Mouse (Mus musculus) neural tube, embryonic 11.5 days (tissue): ENCODE measurements at regions not wholly inside any gene's neighbourhood (a gene's known extent, or its start where the extent isn't known, plus 50 kb on each side); places are given as distances from the start of the nearest gene placed in this dataset.

ENCODE experiments used
- ATAC-seq: fragments of 200-750 bp; cut with Nextera tagmentation; 2 replicates; pipeline ENCODE4 v1.8.0; 2017; ENCODE audit warnings: moderate number of reproducible peaks, mild to moderate bottlenecking, moderate TSS enrichment, moderate library complexity; ENCODE audit not compliant: insufficient read depth, low FRiP score, low TSS enrichment
- DNase-seq: peaks from one replicate; pipeline ENCODE4 v3.0.0-alpha.2; 2015; ENCODE audit warnings: low spot score
- H3K27ac ChIP-seq: fragments of 300-500 bp; sonication (generic); 2 replicates; pipeline ENCODE4 v1.5.1; 2014; ENCODE audit warnings: low read depth, mild to moderate bottlenecking, low read length
- H3K27me3 ChIP-seq: fragments of 300-500 bp; sonication (generic); 2 replicates; pipeline ENCODE4 v1.6.1; 2014; ENCODE audit warnings: mild to moderate bottlenecking, low read length, mixed read lengths; ENCODE audit not compliant: control insufficient read depth, insufficient read depth
- H3K36me3 ChIP-seq: fragments of 300-500 bp; sonication (generic); 2 replicates; pipeline ENCODE4 v1.6.1; 2014; ENCODE audit warnings: mild to moderate bottlenecking, low read length, moderate library complexity, mixed read lengths; ENCODE audit not compliant: control insufficient read depth, insufficient read depth
- H3K4me1 ChIP-seq: fragments of 300-500 bp; sonication (generic); 2 replicates; pipeline ENCODE4 v1.6.1; 2014; ENCODE audit warnings: low read length, mixed read lengths; ENCODE audit not compliant: control insufficient read depth, insufficient read depth
- H3K4me2 ChIP-seq: fragments of 300-500 bp; sonication (generic); 2 replicates; pipeline ENCODE4 v1.6.1; 2014; ENCODE audit warnings: low read depth, mild to moderate bottlenecking, moderate library complexity
- H3K4me3 ChIP-seq: fragments of 300-500 bp; sonication (generic); 2 replicates; pipeline ENCODE4 v1.5.1; 2014; ENCODE audit warnings: low read depth, low read length
- H3K9ac ChIP-seq: fragments of 300-500 bp; sonication (generic); 2 replicates; pipeline ENCODE4 v1.6.1; 2014; ENCODE audit warnings: mild to moderate bottlenecking, low read length
- H3K9me3 ChIP-seq: fragments of 300-500 bp; sonication (generic); 2 replicates; pipeline ENCODE4 v1.6.1; 2016; ENCODE audit warnings: low read length; ENCODE audit not compliant: control insufficient read depth
- WGBS: fragments of 180-500 bp; shearing (Covaris S2); extraction: QIAGEN DNeasy Blood & Tissue Kit; methylation state at CpG from one replicate; pipeline ENCODE4 v1.1.7; 2014; 5-methylcytosine and 5-hydroxymethylcytosine counted together

DNA sequence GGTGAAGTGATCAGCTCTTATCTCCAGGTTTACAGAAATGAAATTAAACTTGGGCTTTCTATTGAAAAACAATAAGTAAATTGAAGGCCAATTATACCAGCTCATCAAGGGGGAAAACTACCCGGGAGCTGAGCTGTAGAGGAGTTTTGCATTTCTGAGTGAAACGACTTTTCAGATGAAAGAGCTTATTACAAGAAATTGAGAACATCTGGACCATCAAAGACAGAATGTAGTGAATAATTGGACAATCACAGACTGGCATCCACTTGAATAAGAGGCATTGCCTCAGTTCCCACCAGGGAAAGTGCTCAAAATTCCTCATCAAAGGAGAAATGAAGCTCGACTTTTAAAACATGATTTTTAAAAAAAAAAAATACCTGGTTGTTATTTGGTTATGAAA is 675.7 kb upstream of the Auts2 start:
- Histone ChIP-seq H3K27me3 (no peaks in the 10 kb centered on the region), H3K4me1 (no peaks in the 10 kb centered on the region), H3K4me2 (no peak overlapping the region), H3K36me3 (no peaks in the 10 kb centered on the region), H3K9me3 (no peaks in the 10 kb centered on the region), H3K4me3 (no peak overlapping the region), H3K9ac (no peak overlapping the region), H3K27ac (no peak overlapping the region)
- WGBS: 74% methylated on average over 3 of the region's 3 CpGs
- DNase-seq: no peak
- ATAC-seq: no peak

DNA sequence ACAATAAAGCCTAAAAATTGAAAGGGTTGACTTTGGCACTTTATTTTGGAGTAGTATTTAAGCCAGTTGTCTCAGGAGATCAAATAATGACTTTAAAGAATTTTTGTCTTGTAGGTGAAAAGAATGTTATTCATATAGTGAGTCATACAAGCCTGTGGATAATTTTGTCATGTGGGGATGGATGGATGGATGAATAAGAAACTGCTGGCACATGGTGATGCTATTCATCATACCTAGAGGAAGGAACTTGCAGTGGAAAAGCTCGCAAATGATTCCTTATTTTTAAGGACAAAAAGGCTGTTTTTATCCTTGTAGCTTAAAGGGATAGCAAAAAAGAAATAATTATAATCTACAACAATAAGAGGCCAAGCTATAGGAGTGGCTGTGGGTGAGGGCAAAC is 655.4 kb upstream of the Auts2 start:
- no peak for DNase-seq
- Histone ChIP-seq H3K27ac (no peak overlapping the region), H3K9me3 (no peaks in the 10 kb centered on the region), H3K36me3 (no peaks in the 10 kb centered on the region), H3K27me3 (no peaks in the 10 kb centered on the region), H3K4me1 (no peaks in the 10 kb centered on the region), H3K4me2 (no peak overlapping the region), H3K9ac (no peak overlapping the region), H3K4me3 (no peak overlapping the region)
- 73% methylated on average over 1 of the region's 1 CpGs for WGBS
- ATAC-seq: no peak

DNA sequence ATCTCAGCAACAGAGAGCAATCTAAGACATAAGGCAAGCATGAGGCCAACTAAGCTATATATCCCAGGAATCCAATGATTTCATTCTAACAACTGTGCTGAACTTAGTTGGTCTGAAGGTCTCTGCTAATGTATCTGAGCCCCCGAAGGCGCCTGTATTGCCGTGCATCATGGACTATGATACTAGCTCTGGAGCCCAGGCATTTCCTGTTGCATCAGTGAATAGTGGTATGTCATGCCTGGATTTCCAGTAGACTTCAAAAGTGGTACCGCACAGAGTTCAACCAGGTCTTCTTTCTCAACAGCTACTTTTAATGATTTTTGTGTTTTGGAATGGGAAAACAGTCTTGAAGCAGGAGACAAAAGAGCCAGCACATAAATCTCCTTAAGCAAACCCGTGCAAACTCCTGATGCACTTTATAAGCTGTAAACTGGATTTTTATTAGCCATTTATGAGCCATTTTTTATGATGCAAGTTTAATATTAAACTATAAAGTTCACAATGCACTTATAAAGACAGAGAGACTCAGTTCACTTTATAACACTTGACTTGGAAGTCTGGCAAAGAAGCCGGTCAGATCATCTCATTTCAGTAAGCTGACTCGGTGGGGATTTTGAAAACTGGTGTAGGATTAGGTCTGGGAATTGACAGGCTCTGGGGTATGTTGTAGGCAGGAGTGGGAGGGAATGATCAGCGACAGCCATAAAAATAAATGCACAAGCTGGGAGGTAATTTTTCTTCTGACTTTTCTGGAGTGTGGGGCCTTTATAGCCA is 646.8 kb upstream of the Auts2 start:
- Histone ChIP-seq H3K9ac (no peak overlapping the region), H3K36me3 (no peaks in the 10 kb centered on the region), H3K4me2 (no peak overlapping the region), H3K4me3 (no peak overlapping the region), H3K9me3 (no peaks in the 10 kb centered on the region), H3K27ac (no peak overlapping the region), H3K27me3 (no peaks in the 10 kb centered on the region), H3K4me1 (no peaks in the 10 kb centered on the region)
- WGBS: 84% methylated on average over 8 of the region's 8 CpGs
- no peak for ATAC-seq
- no peak for DNase-seq

DNA sequence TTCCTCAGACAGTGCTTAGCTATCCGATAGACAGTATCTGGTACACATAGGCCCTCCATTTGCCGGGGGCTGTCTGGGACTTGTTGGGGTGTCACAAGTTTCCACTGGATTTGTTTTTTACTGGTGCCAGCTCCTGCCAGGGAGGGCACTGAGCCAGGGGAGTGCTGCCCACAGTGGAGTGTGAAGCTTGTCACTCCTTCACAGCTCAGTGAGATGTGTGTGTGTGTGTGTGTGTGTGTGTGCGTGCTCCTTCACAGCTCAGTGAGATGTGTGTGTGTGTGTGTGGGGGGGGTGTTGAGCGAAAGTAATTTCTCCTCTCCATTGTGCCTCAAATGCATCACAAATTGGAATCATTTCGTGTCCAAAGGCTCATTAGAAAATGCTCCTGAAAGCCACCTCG is 632.5 kb upstream of the Auts2 start:
- H3K4me2 ChIP-seq: no peak overlapping the region
- peaks cover 3% of the 10 kb centered on the region; the same call in 1 of the 2 replicates for H3K4me1 ChIP-seq
- 92% methylated on average over 6 of the region's 6 CpGs for WGBS
- no peak for ATAC-seq
- H3K27me3 ChIP-seq: no peaks in the 10 kb centered on the region
- no peak overlapping the region for H3K9ac ChIP-seq
- no peak for DNase-seq
- H3K4me3 ChIP-seq: no peak overlapping the region
- H3K9me3 ChIP-seq: no peaks in the 10 kb centered on the region
- H3K27ac ChIP-seq: no peak overlapping the region
- no peaks in the 10 kb centered on the region for H3K36me3 ChIP-seq

DNA sequence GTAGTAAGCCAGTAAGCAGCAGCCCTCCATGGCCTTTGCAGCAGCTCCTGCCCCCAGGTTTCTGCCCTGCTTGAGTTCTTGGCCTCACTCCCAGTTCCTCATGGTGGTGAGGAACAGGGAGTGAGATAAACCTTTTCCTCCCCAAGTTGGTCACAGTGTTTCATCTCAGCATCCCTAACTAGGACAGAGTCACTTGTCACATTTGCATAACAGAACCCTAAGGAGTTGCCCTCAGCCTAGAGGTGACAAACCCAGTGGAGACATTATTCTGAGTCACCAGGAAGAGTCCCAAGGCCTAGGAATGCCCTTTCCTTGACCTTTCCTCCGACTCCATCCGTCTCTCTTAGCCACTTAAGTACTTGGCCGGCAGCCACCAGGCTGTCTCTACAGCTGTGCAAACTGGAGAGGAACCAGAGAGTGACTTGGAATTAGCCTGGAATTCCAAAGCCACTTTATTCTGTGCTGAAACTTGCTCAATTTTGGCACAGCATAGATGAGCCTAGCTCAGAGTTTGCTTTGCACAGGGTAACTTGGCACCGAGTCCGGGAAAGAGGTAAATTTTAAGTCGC is 630.1 kb upstream of the Auts2 start:
- no peak overlapping the region for H3K4me2 ChIP-seq
- H3K27ac ChIP-seq: no peak overlapping the region
- H3K9ac ChIP-seq: no peak overlapping the region
- 49% methylated on average over 6 of the region's 6 CpGs for WGBS
- H3K9me3 ChIP-seq: no peaks in the 10 kb centered on the region
- DNase-seq (peak; percentile 36), ATAC-seq (no peak)
- H3K4me1 ChIP-seq: peaks cover 3% of the 10 kb centered on the region; the same call in 1 of the 2 replicates
- H3K27me3 ChIP-seq: no peaks in the 10 kb centered on the region
- H3K36me3 ChIP-seq: no peaks in the 10 kb centered on the region
- no peak overlapping the region for H3K4me3 ChIP-seq

DNA sequence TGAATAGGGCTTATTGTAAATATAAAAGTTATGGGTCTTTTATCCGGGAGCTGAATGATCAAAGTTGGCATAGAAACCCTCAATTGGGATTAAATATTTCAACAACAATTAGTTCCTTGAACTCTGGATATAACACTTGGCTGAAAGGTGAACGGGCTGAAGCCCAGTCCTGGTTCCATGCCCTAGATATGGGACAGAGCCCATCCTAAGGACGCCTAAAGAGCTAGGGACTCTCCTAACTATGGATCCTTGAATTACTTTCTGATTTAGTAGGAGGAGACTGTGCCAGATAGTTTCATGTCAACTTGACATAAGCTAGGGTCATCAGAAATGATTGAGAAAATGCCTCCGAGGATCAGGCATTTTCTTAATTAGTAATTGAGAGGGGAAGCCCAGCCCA is 629.5 kb upstream of the Auts2 start:
- Histone ChIP-seq H3K27me3 (no peaks in the 10 kb centered on the region), H3K9me3 (no peaks in the 10 kb centered on the region), H3K4me3 (no peak overlapping the region), H3K4me1 (peaks cover 6% of the 10 kb centered on the region; the same call in 1 of the 2 replicates), H3K27ac (no peak overlapping the region), H3K9ac (no peak overlapping the region), H3K36me3 (no peaks in the 10 kb centered on the region), H3K4me2 (no peak overlapping the region)
- 86% methylated on average over 4 of the region's 4 CpGs for WGBS
- no peak for DNase-seq
- ATAC-seq: no peak

DNA sequence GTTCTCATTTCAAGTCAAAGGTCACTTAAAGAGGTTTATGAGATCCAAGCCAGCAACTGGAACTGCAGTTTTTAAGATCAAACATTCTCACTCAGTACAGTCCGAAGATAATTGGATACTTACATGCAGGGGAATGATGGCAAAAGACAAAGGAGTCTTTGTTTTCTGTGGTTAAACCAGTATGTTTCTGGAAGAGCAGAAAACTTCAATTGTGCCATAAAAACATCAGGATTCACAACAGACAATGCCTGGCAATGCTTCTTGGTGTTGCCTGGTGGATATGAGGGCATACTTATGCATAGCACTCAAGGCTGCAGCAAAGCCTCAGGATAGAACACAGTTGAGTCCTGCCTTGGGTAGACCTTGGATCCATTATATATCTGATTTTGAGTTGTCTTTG is 628.1 kb upstream of the Auts2 start:
- Histone ChIP-seq H3K9me3 (no peaks in the 10 kb centered on the region), H3K4me2 (no peak overlapping the region), H3K4me1 (peaks cover 6% of the 10 kb centered on the region; the same call in 1 of the 2 replicates), H3K36me3 (no peaks in the 10 kb centered on the region), H3K27me3 (no peaks in the 10 kb centered on the region), H3K27ac (no peak overlapping the region), H3K4me3 (no peak overlapping the region), H3K9ac (no peak overlapping the region)
- WGBS: 41% methylated on average over 1 of the region's 1 CpGs
- ATAC-seq (no peak), DNase-seq (no peak)

DNA sequence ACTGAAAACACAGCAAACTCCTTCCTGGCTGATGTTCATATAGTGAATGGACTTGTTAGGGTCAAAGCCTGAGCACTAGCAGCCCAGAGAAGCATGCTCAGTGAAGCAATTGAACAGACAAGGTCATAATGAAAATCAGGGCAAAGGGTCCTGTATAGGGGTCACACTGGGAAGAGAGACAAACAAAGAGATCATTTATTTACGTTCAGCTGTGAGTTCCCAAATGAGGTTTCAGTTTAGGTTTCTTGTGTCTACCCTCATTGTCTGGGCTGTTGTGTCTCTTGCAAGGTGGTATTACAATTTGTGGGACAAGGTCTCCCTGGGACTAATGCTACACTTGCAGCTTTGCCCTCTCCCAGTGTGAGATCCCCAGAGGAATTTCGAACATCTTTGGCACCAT is 624.4 kb upstream of the Auts2 start:
- peaks cover 6% of the 10 kb centered on the region; the same call in 1 of the 2 replicates for H3K4me1 ChIP-seq
- 38% methylated on average over 2 of the region's 2 CpGs for WGBS
- no peak overlapping the region for H3K4me2 ChIP-seq
- H3K27ac ChIP-seq: no peak overlapping the region
- no peaks in the 10 kb centered on the region for H3K36me3 ChIP-seq
- H3K27me3 ChIP-seq: no peaks in the 10 kb centered on the region
- H3K9ac ChIP-seq: no peak overlapping the region
- ATAC-seq (no peak), DNase-seq (no peak)
- no peak overlapping the region for H3K4me3 ChIP-seq
- no peaks in the 10 kb centered on the region for H3K9me3 ChIP-seq

DNA sequence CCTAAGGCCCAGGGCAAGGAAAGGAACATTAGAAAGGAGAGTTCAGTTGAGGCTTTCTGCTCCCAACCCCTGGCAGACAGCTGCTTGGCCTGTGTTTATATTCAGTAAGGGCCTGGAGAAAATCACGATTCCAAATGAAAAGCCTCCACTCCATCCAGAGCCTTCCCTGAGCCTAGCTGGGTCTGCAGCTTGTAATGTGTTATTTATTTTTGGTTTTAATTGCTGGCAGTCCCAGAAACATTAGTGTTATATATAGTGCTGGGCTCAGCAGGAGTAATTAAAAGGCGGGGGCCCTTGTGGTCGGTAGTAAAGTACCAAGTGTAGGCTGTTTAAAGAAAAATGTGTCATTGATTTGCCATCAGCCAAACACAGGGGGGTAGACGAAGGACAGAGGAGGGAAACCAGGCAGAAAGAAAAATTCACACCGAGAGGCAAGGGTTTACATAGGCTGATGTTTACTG is 623.9 kb upstream of the Auts2 start:
- no peaks in the 10 kb centered on the region for H3K9me3 ChIP-seq
- no peak overlapping the region for H3K4me2 ChIP-seq
- H3K9ac ChIP-seq: no peak overlapping the region
- H3K4me1 ChIP-seq: peaks cover 6% of the 10 kb centered on the region; the same call in 1 of the 2 replicates
- no peaks in the 10 kb centered on the region for H3K36me3 ChIP-seq
- H3K27ac ChIP-seq: no peak overlapping the region
- 22% methylated on average over 5 of the region's 5 CpGs for WGBS
- H3K4me3 ChIP-seq: no peak overlapping the region
- H3K27me3 ChIP-seq: no peaks in the 10 kb centered on the region
- ATAC-seq (no peak), DNase-seq (no peak)
